Mouse (Mus musculus) CH12.LX (cell line): ENCODE data around the gene Tmco3. TPM values are rescaled to one million over a fixed set of nuclear protein-coding genes. Genes with fewer than 3 reads are reported as not detected.

Source experiments
- DNase-seq: peaks from one replicate; pipeline ENCODE4 v3.0.0-alpha.2; 2013; ENCODE audit errors: extremely low read depth
- H3K27ac ChIP-seq: 2 replicates; pipeline ENCODE4 v1.5.1; 2012; ENCODE audit warnings: low read depth, mild to moderate bottlenecking, control low read depth, moderate library complexity; ENCODE audit not compliant: insufficient read depth
- H3K27me3 ChIP-seq: replicated peaks from 2 replicates; pipeline ENCODE3; 2012; ENCODE audit warnings: inconsistent platforms
- H3K36me3 ChIP-seq, 2 experiments: replicated peaks in 1 of 2; 2 replicates each; pipeline versions ENCODE3 to v1.6.1; 2012; ENCODE audit warnings: inconsistent platforms in 1 of 2, low read length in 1 of 2, mild to moderate bottlenecking in 1 of 2, mixed read lengths in 1 of 2, moderate library complexity in 1 of 2; ENCODE audit not compliant: control insufficient read depth in 1 of 2, insufficient read depth in 1 of 2
- H3K4me1 ChIP-seq, 2 experiments: 2 replicates each; pipeline ENCODE4 v1.6.1; 2012; ENCODE audit warnings: inconsistent platforms in 1 of 2, moderate library complexity in 1 of 2; ENCODE audit not compliant: insufficient read depth in 2 of 2, control insufficient read depth in 1 of 2
- H3K4me2 ChIP-seq: 2 replicates; pipeline ENCODE4 v1.6.1; 2012; ENCODE audit warnings: low read depth, mild to moderate bottlenecking, control low read depth; ENCODE audit not compliant: poor library complexity, insufficient read depth, severe bottlenecking
- H3K4me3 ChIP-seq, 3 experiments: fragments of 150-350 bp in 1 of 3; sonication (generic) in 1 of 3; replicated peaks in 1 of 3; 2 replicates each; pipeline versions ENCODE3 to v1.5.1; 2011 to 2012; ENCODE audit warnings: low read depth in 2 of 3, low read length in 2 of 3, mild to moderate bottlenecking in 2 of 3, moderate library complexity in 2 of 3, control low read depth in 1 of 3, improper control_type of control experiment in 1 of 3, inconsistent platforms in 1 of 3, mixed read lengths in 1 of 3; ENCODE audit not compliant: poor library complexity in 1 of 3
- H3K79me2 ChIP-seq: replicated peaks from 2 replicates; pipeline ENCODE4 v1.6.1; 2012; ENCODE audit warnings: mild to moderate bottlenecking, moderate library complexity; ENCODE audit not compliant: control insufficient read depth, poor library complexity, insufficient read depth, severe bottlenecking; ENCODE audit errors: extremely low read depth
- H3K9ac ChIP-seq: 2 replicates; pipeline ENCODE4 v1.6.1; 2012; ENCODE audit warnings: low read depth, mild to moderate bottlenecking, control low read depth, moderate library complexity; ENCODE audit not compliant: insufficient read depth
- H3K9me3 ChIP-seq: replicated peaks from 2 replicates; pipeline ENCODE3; 2012; ENCODE audit warnings: low read length, inconsistent platforms, mixed read lengths
- BHLHE40 ChIP-seq: IDR thresholded peaks from 2 replicates; pipeline ENCODE4 v1.6.1; 2011; ENCODE audit warnings: mild to moderate bottlenecking, low read depth, low read length, improper control_type of control experiment
- CTCF ChIP-seq, 2 experiments: IDR thresholded peaks in 1 of 2; conservative IDR thresholded peaks in 1 of 2; 2 replicates each; pipeline ENCODE4 v1.5.1; 2011 to 2012; ENCODE audit warnings: low read depth in 2 of 2, low read length in 2 of 2, improper control_type of control experiment in 1 of 2, inconsistent platforms in 1 of 2, mild to moderate bottlenecking in 1 of 2, moderate library complexity in 1 of 2
- EP300 ChIP-seq: IDR thresholded peaks from 2 replicates; pipeline ENCODE4 v1.6.1; 2011; ENCODE audit warnings: low read length, improper control_type of control experiment
- HCFC1 ChIP-seq: IDR thresholded peaks from 2 replicates; pipeline ENCODE4 v1.6.1; 2012; ENCODE audit warnings: low read depth, mild to moderate bottlenecking, inconsistent platforms, low read length, improper control_type of control experiment
- IRF4 ChIP-seq: IDR thresholded peaks from 2 replicates; pipeline ENCODE4 v1.6.1; 2014; ENCODE audit warnings: low read depth, mild to moderate bottlenecking, inconsistent platforms, low read length, improper control_type of control experiment
- JUN ChIP-seq: IDR thresholded peaks from 2 replicates; pipeline ENCODE4 v1.6.1; 2011; ENCODE audit warnings: low read depth, mild to moderate bottlenecking, low read length, improper control_type of control experiment, moderate library complexity; ENCODE audit not compliant: insufficient read depth
- JUND ChIP-seq: conservative IDR thresholded peaks from 2 replicates; pipeline ENCODE4 v1.6.1; 2011; ENCODE audit warnings: low read depth, low read length, improper control_type of control experiment
- KAT2A ChIP-seq: IDR thresholded peaks from 2 replicates; pipeline ENCODE4 v1.6.1; 2012; ENCODE audit warnings: low read length, improper control_type of control experiment, inconsistent platforms; ENCODE audit not compliant: insufficient replicate concordance
- MAX ChIP-seq: IDR thresholded peaks from 2 replicates; pipeline ENCODE4 v1.6.1; 2011; ENCODE audit warnings: low read length, improper control_type of control experiment
- MEF2A ChIP-seq: IDR thresholded peaks from 2 replicates; pipeline ENCODE4 v1.6.1; 2014; ENCODE audit warnings: low read depth, mild to moderate bottlenecking, inconsistent platforms, low read length, improper control_type of control experiment, borderline replicate concordance
- POLR2A ChIP-seq: IDR thresholded peaks from 2 replicates; pipeline ENCODE4 v1.6.1; 2011; ENCODE audit warnings: low read depth, mild to moderate bottlenecking, improper control_type of control experiment, low read length
- RAD21 ChIP-seq: IDR thresholded peaks from 2 replicates; pipeline ENCODE4 v1.6.1; 2011; ENCODE audit warnings: low read depth, mild to moderate bottlenecking, low read length, improper control_type of control experiment, moderate library complexity
- RCOR1 ChIP-seq: conservative IDR thresholded peaks from 2 replicates; pipeline ENCODE4 v1.6.1; 2012; ENCODE audit warnings: low read depth, mild to moderate bottlenecking, inconsistent platforms, low read length, improper control_type of control experiment
- SIN3A ChIP-seq: IDR thresholded peaks from 2 replicates; pipeline ENCODE4 v1.6.1; 2012; ENCODE audit warnings: low read length, improper control_type of control experiment, inconsistent platforms
- TBP ChIP-seq: conservative IDR thresholded peaks from 2 replicates; pipeline ENCODE4 v1.6.1; 2011; ENCODE audit warnings: low read depth, low read length, improper control_type of control experiment
- TCF12 ChIP-seq: IDR thresholded peaks from 2 replicates; pipeline ENCODE4 v1.6.1; 2014; ENCODE audit warnings: low read depth, mild to moderate bottlenecking, inconsistent platforms, low read length, improper control_type of control experiment
- UBTF ChIP-seq: IDR thresholded peaks from 2 replicates; pipeline ENCODE4 v1.6.1; 2012; ENCODE audit warnings: low read depth, mild to moderate bottlenecking, inconsistent platforms, low read length, improper control_type of control experiment, moderate library complexity
- USF1 ChIP-seq: IDR thresholded peaks from 2 replicates; pipeline ENCODE4 v1.6.1; 2014; ENCODE audit warnings: low read depth, mild to moderate bottlenecking, inconsistent platforms, low read length, improper control_type of control experiment
- ZC3H11A ChIP-seq: IDR thresholded peaks from 2 replicates; pipeline ENCODE4 v1.6.1; 2012; ENCODE audit warnings: low read depth, mild to moderate bottlenecking, inconsistent platforms, low read length, improper control_type of control experiment
- ZMIZ1 ChIP-seq: IDR thresholded peaks from 2 replicates; pipeline ENCODE4 v1.6.1; 2012; ENCODE audit warnings: low read depth, mild to moderate bottlenecking, inconsistent platforms, low read length, improper control_type of control experiment
- ZNF384 ChIP-seq: IDR thresholded peaks from 2 replicates; pipeline ENCODE4 v1.6.1; 2012; ENCODE audit warnings: low read depth, low read length, improper control_type of control experiment, inconsistent platforms
- dilution Hi-C: fragments of 300-500 bp; cut with MboI; formaldehyde crosslinking; loops from 2 replicates; pipeline ENCODE4 v1.14.3; 2020; ENCODE audit warnings: low sequenced_read_pairs; ENCODE audit not compliant: extremely low pct_unique_long_range_greater_than_20kb, extremely low pct_ligation_motif_present
- in situ Hi-C: fragments of 300-500 bp; cut with MboI; formaldehyde crosslinking; loops from 3 replicates; pipeline ENCODE4 v1.14.3; 2019; ENCODE audit warnings: low sequenced_read_pairs, low pct_ligation_motif_present, low pct_unique_long_range_greater_than_20kb, mixed read lengths
- polyA plus RNA-seq: library from polyadenylated mRNA; unstranded; fragments of >175 nt; gene quantifications from 2 replicates; pipeline ENCODE4 v1.2.1, GENCODE M21; 2012; ENCODE audit warnings: low read depth; ENCODE audit not compliant: insufficient read length
- total RNA-seq, 2 experiments: library from RNA; depleted of rRNA; stranded (reverse); fragments of 300-350 nt in 1 of 2; fragments of >200 nt in 1 of 2; gene quantifications; 2 replicates each; pipeline ENCODE4 v1.2.3; 2012 to 2014

Tmco3 gene
- total and polyA plus RNA-seq, 3 experiments, result 7.3 to 15.1 (median 10.1) TPM

DNA sequence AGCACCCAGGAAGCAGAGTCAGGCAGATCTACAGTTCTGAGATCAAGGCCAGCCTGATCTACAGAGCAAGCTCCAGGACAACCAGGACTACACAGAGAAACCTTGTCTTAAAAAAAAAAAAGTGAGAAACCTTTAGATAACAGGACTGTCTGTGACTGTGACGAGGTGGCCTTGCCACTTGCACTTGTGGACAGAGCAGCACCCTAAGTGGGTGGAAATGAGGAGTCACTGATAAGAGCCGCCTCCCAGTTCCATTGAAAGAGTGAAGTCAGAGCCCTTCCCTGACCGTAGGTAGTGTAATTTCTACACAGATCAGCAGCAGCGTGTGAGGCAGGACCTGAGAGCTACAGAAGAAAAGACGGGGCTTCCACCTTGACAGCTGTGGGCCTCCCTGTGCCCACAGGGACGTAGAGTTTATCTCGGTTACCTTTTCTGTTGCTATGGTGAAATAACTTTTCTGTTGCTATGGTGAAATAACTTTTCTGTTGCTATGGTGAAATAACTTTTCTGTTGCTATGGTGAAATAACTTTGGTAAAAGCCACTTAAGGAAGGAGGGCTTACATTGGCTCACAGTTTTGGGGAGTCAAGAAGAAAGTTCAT is 18.4 kb downstream of the Tmco3 start:
- Histone ChIP-seq H3K27ac (no peak overlapping the region), H3K4me1 (no peaks in the 10 kb centered on the region), H3K79me2 (no peaks in the 10 kb centered on the region), H3K9ac (no peak overlapping the region), H3K4me3 (no peak overlapping the region), H3K9me3 (peaks cover 2% of the 10 kb centered on the region), H3K4me2 (no peak overlapping the region), H3K27me3 (no peaks in the 10 kb centered on the region), H3K36me3 (peaks cover 17 to 51% of the 10 kb centered on the region in 2 experiments)
- no peak for TF ChIP-seq USF1
- TF ChIP-seq SIN3A, result no peak
- no peak for TF ChIP-seq JUN
- TF ChIP-seq EP300, result no peak
- no peak for TF ChIP-seq TBP
- no peak for TF ChIP-seq HCFC1
- no peak for TF ChIP-seq ZC3H11A
- TF ChIP-seq JUND, result no peak
- TF ChIP-seq ZNF384, result no peak
- TF ChIP-seq TCF12, result no peak
- TF ChIP-seq POLR2A, result no peak
- TF ChIP-seq ZMIZ1, result no peak
- TF ChIP-seq BHLHE40, result no peak
- TF ChIP-seq RCOR1, result no peak
- TF ChIP-seq RAD21, result no peak
- no peak for TF ChIP-seq MEF2A
- TF ChIP-seq IRF4, result no peak
- TF ChIP-seq MAX, result no peak
- TF ChIP-seq UBTF, result no peak
- in situ Hi-C loops (no loop called here), dilution Hi-C loops (no loop called here)
- DNase-seq, result no peak

DNA sequence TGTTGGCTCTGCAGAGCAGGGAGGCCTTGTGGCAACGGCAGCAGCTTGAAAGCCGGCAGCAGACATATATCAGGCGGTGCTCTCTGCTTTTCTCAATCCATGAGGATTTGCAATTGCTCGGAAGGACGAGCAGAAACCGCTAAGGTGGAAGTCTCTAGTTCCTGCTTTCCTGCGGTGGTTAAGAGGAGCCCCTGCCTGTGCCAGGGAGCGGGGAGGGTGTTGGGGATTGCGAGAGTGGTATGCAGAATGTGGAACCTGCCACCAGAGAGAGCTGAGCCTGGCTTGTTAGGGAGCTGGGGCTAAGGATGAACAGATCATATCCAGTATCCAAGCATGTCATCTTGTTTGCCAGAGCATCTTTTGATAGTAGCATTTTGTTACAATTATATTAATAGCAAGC is 18.9 kb downstream of the Tmco3 start:
- dilution Hi-C loops (no loop called here), in situ Hi-C loops (no loop called here)
- TF ChIP-seq MAX (no peak), KAT2A (no peak), MEF2A (no peak), USF1 (no peak), CTCF (conservative IDR thresholded peaks at IDR 0.05 in 1 of 2, IDR thresholded peaks at IDR 0.05 in 1 of 2; ENCODE audit: low read depth in 2 of 2, low read length in 2 of 2) (no peak)
- H3K9ac ChIP-seq, result no peak overlapping the region
- no peak overlapping the region for H3K4me3 ChIP-seq
- no peaks in the 10 kb centered on the region for H3K79me2 ChIP-seq
- DNase-seq, result no peak
- peaks cover 17 to 49% of the 10 kb centered on the region in 2 experiments for H3K36me3 ChIP-seq
- no peak overlapping the region for H3K4me2 ChIP-seq
- no peaks in the 10 kb centered on the region for H3K4me1 ChIP-seq
- H3K27ac ChIP-seq, result no peak overlapping the region
- H3K9me3 ChIP-seq, result peaks cover 2% of the 10 kb centered on the region
- H3K27me3 ChIP-seq, result no peaks in the 10 kb centered on the region
